Mouse (Mus musculus) embryo, embryonic 11.5 days (tissue): ENCODE data around the gene Chst5.
"Not testable (repeated sequence)": the region's sequence is repeated elsewhere in the genome, so short reads cannot be mapped to it uniquely, and the experiment has no call there.

Experiments used
- DNase-seq: peaks from one replicate; pipeline ENCODE4 v3.0.0-alpha.2; 2012; ENCODE audit warnings: low read depth, low spot score

Chst5 gene

GRCm38 (mm10) chr8:111875758-111876157 lies 34.5 kb downstream of the Chst5 start:
- DNase-seq: no peak

GRCm38 (mm10) chr8:111871278-111871677 lies 39.0 kb downstream of the Chst5 start:
- no peak for DNase-seq

- DNase-seq: no peak
These were observed 39.9 kb downstream of the Chst5 start for GRCm38 (mm10) chr8:111870379-111870778.

GRCm38 (mm10) chr8:111868664-111869063 lies 41.6 kb downstream of the Chst5 start:
- DNase-seq: no peak

GRCm38 (mm10) chr8:111865857-111866256 lies 44.4 kb downstream of the Chst5 start:
- DNase-seq: no peak

GRCm38 (mm10) chr8:111865130-111865852 lies 45.0 kb downstream of the Chst5 start:
- no peak for DNase-seq

- no peak for DNase-seq
These were observed 45.6 kb downstream of the Chst5 start for GRCm38 (mm10) chr8:111864648-111865047.

GRCm38 (mm10) chr8:111863280-111863679 lies 47.0 kb downstream of the Chst5 start:
- DNase-seq: no peak

GRCm38 (mm10) chr8:111855977-111856376 lies 54.3 kb downstream of the Chst5 start:
- no peak for DNase-seq

- peak; percentile 93 for DNase-seq
These were observed 56.3 kb downstream of the Chst5 start, which contains the start of gene Cfdp1 for GRCm38 (mm10) chr8:111853861-111854501. Gene Cfdp1, minus strand, starts transcription at chr8:111854291.

- DNase-seq: not testable (repeated sequence)
These were observed 57.0 kb downstream of the Chst5 start for GRCm38 (mm10) chr8:111853219-111853618.

- DNase-seq: no peak
These were observed 63.5 kb downstream of the Chst5 start for GRCm38 (mm10) chr8:111846746-111847145.
